Mouse (Mus musculus) small intestine, adult 10 weeks (tissue): ENCODE results near the gene Galm. TPM values are rescaled to one million over a fixed set of nuclear protein-coding genes. Genes with fewer than 3 reads are reported as not detected.

ENCODE experiments used
- polyA plus RNA-seq: library from polyadenylated mRNA; stranded (reverse); fragments of 350-450 nt; fragmentation: Illumina TruSeq; extraction: RNeasy Lipid Tissue Mini Kit (QIAGEN cat#74804); gene quantifications from one replicate; pipeline ENCODE4 v1.2.3, GENCODE M21; 2014; ENCODE audit warnings: low replicate concordance

The Galm gene
- polyA plus RNA-seq: 239 TPM

GRCm38 (mm10) chr17:80127331-80128251 lies at the start of gene Galm:
Gene Galm, plus strand, starts transcription at chr17:80127471.

GRCm38 (mm10) chr17:80206671-80207581 lies 79.7 kb downstream of the Galm start, which contains the start of the genes Srsf7 and Ttc39d:
Gene Srsf7, minus strand, starts transcription at chr17:80207307.
Gene Ttc39d, plus strand, starts transcription at chr17:80207460.

GRCm38 (mm10) chr17:80224326-80225116 lies 97.2 kb downstream of the Galm start, which contains the start of gene Gemin6:
Gene Gemin6, plus strand, starts transcription at chr17:80224441.

Other genes with a start within 250 kb of the Galm start
- gene Atl2, start 231.3 kb upstream of the Galm start, polyA plus RNA-seq: 391 TPM
- gene Hnrnpll, start 65.1 kb upstream of the Galm start, polyA plus RNA-seq: 88.5 TPM
- 237 TPM for gene Srsf7, start 79.8 kb downstream of the Galm start, polyA plus RNA-seq
- gene Ttc39d, start 80.0 kb downstream of the Galm start, polyA plus RNA-seq: not detected
- 9.9 TPM for gene Gemin6, start 97.0 kb downstream of the Galm start, polyA plus RNA-seq
- gene Morn2, start 162.7 kb downstream of the Galm start, polyA plus RNA-seq: 1.9 TPM
- 11.7 TPM for gene Dhx57, start 163.0 kb downstream of the Galm start, polyA plus RNA-seq
- gene Arhgef33, start 179.9 kb downstream of the Galm start, polyA plus RNA-seq: 1.8 TPM
- not detected for gene Gm10190, start 246.1 kb downstream of the Galm start, polyA plus RNA-seq